Mouse (Mus musculus) T-helper 17 cell (primary cell): ENCODE data around the gene Ccdc184.

Source experiments
- in situ Hi-C, 2 experiments: fragments of 300-600 bp; cut with MboI, MseI; formaldehyde crosslinking; loops; 1 replicate in 1 of 2; 2 replicates in 1 of 2; pipeline ENCODE4 v1.15.1; 2025; ENCODE audit warnings: high pct_unique_total_duplicates in 2 of 2

Ccdc184 gene

DNA sequence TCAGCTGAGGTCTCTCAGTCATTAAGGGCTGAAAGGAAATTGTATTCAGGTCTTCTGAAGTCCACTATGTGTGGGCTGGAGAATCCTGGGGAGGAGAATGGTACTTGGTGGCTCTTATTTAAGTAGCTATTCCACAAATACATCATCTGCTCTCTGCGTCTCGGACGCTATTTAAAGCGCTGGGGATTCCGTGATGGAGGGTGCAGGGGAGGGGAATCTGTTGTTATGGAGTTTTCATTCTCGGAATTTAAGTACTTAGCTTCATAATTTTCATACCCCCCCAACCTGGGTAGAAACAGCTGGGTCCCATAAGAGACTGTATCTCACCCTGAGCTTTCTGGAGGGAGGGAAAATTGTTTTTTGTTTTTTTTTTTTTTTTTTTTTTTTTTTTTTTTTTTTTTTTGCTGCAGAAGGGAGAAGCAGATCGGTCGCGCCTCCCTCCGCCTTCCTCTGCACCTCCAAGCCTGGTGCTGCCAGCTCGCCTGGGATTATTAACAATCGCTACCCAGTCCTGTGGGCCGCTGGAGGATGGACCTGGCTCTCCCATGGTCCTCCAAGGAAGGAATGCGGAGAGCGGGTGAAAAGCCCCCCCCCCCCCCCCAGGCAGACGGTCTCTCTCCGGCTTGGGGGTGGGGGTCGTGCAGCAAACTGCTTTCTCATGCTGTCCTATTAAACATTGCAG is at the start of gene Ccdc184:
TSS of gene Ccdc184 (plus strand) at position 196 of the 682 bp plus-strand sequence.
- in situ Hi-C loops = loop anchor here in 1 of 2 experiments (5.0 kb wide), 1 partner anchor 200 kb away; no protein-coding TSS in a partner anchor

DNA sequence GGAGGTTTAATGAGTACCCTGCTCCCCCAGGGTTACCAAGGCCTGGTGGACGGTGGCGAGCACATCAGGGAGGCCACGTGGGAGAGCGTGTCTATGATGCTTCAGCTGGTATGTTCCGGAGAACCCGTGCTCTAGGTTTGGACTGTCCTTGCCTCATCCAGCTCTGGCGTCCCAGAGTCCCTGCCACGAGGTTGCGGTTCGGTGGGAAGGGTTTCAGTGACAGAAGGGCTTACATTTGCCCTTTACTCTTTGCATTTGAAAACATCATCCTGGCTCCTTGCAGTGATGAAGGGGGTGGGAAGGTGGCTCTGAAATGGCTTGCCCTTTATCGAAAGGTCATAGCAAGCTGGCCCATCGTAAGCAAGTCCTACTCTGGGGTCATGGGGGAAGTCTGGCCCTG is 47.6 kb upstream of the Ccdc184 start:
- in situ Hi-C loops = no loop called here

DNA sequence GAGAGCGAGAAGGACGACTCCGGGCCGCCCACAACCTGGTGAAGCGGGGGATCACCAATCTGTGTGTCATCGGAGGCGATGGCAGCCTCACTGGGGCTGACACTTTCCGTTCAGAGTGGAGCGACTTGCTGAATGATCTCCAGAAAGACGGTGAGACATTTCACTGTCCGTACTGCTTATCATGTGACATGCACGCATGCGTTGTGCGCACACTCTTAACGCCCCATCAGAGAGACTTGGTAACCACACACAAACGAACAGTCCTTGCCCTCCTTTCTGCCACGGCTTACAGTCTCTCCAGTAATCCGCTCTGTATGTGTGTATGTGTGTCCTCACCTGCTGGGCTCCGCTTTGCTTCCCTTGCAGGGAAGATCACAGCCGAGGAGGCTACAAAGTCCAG is 46.1 kb upstream of the Ccdc184 start:
- in situ Hi-C loops = no loop called here

DNA sequence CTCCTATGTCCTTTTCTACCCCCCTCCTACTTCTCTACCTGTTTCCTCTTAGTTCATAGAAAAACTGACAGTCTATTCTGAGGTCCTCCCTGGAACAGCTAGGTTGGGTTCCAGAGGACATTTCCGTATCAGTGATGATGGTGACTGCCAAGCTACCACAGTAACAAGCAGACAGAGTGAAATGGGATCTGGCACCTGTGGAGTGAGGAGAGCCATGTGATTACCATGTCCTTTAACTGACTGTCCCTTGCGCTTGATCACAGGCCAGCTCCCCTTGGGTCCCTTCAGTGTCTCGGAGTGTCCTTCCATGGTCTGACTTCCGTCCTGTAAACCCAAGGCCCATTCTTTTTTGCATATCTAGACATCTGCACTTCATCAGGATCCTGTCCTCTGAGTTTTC is 36.0 kb upstream of the Ccdc184 start:
- in situ Hi-C loops = no loop called here

DNA sequence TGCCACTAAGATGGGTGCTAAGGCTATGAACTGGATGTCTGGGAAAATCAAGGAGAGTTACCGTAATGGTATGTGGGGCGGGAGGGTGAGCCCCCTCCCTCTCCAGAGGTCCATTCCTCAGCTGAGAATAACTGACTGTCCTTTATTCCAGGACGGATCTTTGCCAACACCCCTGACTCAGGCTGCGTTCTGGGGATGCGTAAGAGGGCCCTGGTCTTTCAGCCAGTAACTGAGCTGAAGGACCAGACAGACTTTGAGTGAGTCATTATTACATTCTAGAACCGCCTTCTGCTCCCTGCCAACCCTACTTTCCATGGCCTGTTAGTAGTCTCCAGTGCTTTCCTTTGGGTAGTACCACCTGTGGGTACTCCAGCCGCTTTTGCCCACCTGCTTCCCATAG is 35.5 kb upstream of the Ccdc184 start:
- in situ Hi-C loops = no loop called here

DNA sequence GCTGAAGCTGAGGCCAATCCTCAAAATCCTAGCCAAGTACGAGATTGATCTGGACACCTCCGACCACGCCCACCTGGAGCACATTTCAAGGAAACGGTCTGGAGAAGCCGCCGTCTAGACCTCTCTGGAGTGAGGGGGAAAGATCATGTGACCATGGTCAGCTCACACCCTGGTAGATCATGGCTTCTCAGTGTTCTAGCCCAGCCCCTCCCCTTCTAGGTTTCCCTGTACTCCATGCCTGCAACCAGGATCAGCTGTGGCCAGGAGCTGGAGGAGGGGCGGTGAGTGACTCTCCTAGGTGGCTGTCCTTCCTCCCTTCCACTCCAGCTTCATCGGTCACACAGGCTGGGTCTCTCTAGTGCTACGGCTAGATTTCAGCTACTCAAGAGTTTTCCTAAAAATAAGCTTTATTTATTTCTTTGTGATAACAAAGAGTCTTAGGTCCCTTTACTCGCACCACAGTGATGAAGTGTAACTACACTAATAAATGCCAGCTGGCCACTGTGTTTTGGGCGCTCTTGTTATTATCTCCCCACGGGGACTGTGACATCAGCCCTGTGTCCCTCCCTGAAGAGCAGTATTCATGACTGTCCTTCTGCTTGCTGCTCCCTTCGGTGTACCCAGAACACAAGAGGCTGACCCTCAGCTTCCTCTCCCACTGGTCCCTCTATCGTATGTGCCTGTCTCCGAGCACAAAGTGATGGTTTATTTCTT is 34.9 kb upstream of the Ccdc184 start:
- in situ Hi-C loops = no loop called here

DNA sequence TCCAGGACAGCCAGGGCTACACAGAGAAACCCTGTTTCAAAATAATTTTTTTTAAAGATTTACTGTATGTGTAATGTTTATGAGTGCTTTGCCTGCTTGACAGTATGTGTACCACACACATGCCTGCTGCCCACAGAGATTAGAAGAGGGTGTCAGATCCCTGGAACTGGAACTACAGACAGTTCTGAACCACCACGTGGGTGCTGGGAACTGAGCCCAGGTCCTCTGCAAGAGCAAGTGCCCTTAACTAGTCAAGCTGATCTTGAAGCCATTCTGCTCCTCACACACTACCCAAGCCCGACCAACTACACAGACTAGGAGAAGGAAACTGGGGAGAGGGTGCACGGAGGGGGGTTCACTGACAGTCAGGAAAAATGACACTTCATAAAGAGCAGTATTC is 33.5 kb upstream of the Ccdc184 start:
- in situ Hi-C loops = no loop called here

DNA sequence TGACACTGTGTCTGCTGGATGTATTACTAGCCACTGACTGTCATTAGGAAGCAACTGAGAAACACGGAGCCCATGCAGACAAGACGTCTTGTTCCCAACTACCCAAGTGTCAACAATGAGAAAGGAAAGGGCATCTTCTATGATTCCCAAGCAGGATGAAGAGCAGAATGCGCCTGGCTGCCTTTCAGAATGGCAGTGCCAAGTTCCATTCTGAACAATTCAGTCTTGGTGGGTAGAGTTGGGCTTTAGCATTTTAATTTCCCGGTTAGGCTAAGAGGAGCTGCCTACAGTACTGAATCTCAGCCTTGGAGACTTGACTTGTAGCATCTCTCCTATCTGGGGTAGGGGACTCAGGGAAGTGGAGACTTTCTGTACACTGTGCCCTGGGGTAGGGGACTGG is 32.9 kb upstream of the Ccdc184 start:
- in situ Hi-C loops = no loop called here

DNA sequence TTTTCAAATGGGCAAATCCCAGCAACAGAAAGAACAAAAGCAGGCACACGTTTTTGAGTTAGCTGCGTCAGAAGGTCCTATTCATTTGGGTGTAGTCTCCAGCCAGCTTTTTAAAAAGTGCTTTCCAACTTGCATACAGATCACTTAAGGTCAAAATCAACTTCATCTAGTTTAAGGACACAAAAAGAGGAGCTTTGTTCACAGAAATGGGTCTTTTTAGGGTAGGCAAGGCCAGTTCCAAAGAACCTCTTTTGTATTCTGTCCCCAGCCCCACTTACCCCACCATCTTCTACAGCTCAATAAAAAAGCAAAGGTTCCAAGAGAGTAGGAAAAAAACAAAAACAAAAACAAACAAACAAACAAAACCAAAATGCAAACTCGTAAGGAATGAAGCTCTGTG is 32.3 kb upstream of the Ccdc184 start:
- in situ Hi-C loops = no loop called here

DNA sequence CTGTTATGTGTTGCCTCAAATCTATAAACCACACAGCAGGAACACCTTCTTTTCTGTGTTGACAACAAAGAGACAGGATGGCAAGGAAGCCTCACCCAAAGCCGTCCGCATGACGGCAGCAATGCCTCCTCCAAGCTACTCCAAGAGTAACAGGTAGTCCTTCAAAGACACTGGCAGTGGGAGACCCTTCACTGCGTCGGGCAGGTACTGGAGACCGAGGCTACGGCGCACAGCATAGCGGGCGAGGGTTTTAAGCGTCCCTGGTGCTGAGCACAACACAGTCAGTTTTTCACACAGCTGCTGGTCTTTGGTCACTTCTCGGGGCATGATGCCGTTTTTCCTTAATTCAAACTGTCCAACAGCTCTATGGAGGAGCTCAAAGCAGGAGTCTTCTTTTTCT is 31.3 kb upstream of the Ccdc184 start:
- in situ Hi-C loops = no loop called here

DNA sequence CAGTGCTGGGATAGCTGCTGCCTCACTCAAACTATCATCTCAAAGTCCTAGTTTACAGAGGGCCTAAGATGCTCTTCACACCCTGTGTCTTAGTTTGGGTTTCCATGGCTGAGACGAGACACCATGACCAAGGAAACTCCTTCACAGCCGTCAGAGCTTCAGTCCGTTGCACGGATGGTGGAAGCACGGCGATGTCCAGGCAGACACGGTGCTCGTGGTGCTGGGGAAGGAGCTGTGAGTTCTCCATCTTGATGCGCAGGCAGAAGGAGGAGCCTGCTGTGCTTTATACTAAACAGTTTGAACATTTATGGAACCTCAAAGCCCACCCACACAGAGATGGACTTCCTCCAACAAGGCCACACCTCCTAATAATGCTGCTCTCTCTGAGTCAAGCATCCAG is 30.1 kb upstream of the Ccdc184 start:
- in situ Hi-C loops = no loop called here

DNA sequence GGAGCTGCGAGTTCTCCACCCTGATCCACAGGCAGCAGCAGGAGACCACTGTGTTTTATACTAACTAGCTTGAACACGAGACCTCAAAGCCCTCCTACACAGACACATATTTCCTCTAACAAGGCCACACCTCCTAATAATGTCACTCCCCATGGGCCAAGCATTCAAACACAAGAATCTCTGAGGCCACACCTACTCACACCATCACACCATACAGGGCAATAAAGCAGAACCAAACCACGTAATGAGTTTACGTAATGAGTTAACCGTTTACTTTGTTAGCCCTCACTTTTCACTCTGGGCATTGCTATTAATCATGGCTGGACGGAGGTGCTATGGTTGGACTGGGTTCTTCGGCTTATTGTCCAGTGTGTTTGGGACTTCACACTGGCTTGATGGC is 27.2 kb upstream of the Ccdc184 start:
- in situ Hi-C loops = loop anchor here in 1 of 2 experiments (10.0 kb wide), 1 partner anchor 1835 kb away; the partner anchor contains the start of gene Larp4

DNA sequence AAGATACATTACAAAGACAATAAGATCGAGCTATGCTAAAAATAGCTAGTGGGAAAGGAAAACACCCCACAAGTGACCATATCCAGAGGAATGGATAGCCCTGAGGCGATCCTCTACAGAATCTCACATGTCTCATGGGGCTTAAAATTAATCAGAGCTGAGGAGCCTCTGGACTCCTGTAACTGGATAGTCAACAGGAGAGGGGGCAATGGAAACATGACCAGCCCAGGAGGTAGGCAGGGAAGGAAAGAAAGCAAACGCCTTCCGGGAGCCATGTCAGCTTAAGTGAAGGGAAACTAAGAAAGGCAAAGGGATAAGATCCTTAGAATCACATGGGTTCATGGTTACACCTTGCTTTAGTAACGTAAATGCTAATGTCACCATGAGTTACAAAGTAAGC is 26.1 kb upstream of the Ccdc184 start:
- in situ Hi-C loops = loop anchor here in 1 of 2 experiments (10.0 kb wide), 1 partner anchor 1834 kb away; the partner anchor contains the start of gene Larp4

DNA sequence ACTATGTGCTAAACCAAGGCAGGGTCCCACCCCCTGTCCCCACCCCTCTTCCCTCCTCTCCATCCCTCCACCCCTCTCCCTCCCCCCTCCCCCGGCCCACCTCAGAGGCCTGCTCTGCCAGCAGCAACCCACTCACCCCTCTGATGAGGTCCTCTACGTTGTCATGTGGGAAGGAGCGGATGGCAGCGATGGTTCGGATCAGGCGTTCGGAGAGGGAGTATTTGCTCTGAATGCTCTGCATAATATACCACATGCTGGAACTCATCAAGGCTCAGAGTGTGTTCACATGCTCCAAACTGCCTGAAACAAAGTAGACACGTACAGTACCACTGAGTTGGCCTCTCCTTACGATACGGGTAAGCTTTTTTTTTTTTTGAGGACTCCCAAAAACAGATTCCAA is 24.4 kb upstream of the Ccdc184 start:
- in situ Hi-C loops = loop anchor here in 1 of 2 experiments (10.0 kb wide), 1 partner anchor 1832 kb away; the partner anchor contains the start of gene Larp4

DNA sequence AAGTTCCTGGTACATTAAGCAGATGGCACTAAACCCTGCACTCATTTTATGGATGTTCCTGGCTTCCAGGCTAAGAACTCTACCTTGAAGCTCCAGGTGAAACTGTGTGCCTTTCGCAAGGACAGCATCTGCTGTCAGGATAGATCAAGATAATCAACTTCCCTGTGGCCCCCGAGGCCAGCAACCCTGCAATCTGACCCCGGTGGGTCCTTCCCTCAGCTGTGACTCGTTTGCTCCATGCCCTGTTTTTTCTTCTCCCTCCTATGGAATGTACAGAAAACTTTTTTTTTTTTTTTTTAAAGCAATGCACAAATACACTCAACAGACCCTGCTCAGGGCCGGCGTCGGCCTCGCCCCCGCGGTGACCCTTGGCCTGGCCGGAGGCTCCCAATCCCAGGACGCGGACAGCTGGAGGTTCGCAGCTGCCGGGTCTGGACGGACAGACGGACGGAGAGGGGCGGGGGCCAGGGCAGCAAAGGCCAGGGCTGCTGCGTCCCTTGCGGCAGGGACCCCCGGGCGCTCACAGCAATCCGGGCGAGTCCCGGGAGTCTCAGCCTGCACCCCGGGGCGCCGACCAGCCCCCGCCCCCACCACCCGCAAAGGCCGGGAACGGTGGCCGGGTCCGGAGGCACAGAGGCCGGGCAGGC is 22.0 kb upstream of the Ccdc184 start:
- in situ Hi-C loops = loop anchor here in 1 of 2 experiments (5.0 to 10.0 kb wide), 2 partner anchors 53 to 1830 kb away; partner anchors contain the start of genes Larp4, Pfkm and Senp1

DNA sequence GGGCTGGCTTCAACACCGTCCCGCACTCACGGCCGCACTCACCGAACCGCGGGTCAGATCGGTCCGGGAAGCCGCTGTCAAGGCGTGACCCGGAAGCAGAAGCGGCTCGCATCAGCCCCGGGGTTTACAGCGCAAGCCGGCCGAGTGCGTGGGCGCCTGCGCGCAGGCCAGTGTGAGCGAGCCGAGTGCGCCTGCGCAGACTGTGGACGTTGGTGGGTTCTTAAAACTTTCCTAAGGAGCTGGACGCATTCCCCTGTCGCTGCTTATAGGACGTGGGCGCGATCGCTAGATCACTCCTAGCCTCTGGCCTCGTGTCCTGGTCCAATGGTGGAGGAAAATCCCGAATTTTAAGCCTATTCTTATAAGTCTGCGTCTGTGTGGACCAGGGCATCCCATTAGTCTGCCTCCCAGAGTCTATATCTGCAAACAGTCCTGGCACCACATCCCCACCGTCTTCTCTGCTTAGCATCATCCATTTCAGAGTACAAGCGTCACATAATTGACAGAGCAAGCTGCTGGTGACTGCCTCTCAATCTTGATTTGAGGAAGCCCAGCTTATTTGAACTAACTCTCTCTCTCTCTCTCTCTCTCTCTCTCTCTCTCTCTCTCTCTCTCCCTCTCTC is 21.3 kb upstream of the Ccdc184 start:
- in situ Hi-C loops = loop anchor here in 1 of 2 experiments (5.0 to 10.0 kb wide), 2 partner anchors 53 to 1829 kb away; partner anchors contain the start of genes Larp4, Pfkm and Senp1

DNA sequence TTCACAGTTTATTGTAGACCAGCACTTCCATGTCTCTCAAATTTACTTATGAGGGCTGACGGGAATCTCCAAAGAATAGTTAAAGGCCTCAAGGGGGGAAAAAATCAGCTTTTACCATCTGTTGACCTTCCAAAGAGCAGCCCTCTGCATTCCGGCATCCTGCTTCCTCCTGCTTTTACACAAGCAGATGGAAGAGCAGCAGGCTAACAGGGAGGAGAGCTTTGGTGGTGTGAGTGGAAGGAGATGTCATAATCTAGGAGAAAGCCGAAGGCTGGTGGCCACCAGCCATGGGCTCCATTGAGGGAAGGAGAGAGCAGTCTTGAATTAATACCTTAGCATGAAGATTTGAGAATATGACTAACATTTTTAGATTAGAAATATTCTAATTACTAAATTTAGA is 18.6 kb upstream of the Ccdc184 start:
- in situ Hi-C loops = loop anchor here in 1 of 2 experiments (5.0 to 10.0 kb wide), 2 partner anchors 56 to 1826 kb away; partner anchors contain the start of genes Larp4, Pfkm and Senp1

DNA sequence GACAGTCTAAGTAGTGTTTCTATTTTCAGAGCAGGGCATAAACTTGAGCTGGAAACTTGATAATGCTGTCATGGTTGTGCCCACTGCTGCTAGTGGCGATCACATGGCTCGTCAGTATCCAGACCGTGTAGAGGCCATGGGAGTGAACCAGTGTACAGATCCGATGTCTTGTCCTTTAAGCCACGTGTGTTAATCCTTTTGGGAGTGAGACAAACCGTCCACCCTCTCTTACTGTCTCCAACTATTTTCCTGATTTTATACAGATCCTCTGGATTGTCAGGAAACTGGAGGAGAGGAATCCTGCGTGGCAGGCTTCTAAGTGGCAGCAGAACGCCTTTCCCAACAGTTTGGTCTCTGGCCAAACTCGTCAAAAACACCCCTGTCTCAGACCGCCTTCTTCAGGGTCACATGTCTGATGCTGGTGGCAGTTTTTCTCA is 17.8 kb upstream of the Ccdc184 start:
- in situ Hi-C loops = loop anchor here in 1 of 2 experiments (5.0 to 10.0 kb wide), 2 partner anchors 57 to 1826 kb away; partner anchors contain the start of genes Larp4, Pfkm and Senp1

DNA sequence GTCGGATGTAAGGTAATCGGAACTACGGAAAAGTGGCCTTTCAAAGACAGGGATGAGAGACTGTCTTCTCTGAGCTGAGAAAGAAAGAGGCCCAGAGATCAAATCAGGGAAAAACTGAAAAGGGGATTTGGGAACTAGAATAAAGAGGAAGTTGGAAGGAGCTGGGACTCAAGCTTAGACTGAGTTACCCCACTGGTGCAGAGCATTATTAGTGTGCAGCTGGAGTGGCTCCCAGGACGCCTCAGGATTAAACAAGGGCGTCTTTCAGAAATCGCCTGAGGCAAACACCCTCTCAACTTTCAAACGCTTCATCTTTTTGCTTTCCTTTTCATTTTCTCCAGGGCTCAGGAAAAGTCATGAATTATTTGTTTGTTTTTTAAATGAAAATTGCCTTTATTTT is 14.0 kb upstream of the Ccdc184 start:
- in situ Hi-C loops = loop anchor here in 1 of 2 experiments (5.0 to 10.0 kb wide), 2 partner anchors 61 to 448 kb away; partner anchors contain the start of genes Pfkm, Rpap3 and Senp1

DNA sequence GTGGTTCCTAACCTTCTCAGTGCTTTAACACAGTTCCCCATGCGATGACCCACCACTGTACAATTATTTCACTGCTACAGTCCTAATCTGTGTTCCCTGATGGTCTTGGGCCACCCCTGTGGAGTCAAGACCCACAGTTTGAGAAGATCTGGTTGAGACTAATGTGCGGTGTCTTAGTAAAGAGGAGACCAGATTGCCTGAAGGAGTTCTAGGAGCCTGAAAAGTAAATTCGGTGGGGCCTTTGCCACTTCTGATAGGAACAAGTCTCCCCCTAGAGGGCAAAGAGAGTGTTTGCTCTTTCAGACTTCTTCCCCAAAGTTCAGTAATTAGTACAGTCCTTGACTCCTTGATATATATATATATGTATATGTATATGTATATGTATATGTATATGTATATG is 13.3 kb upstream of the Ccdc184 start:
- in situ Hi-C loops = loop anchor here in 1 of 2 experiments (5.0 to 10.0 kb wide), 2 partner anchors 61 to 449 kb away; partner anchors contain the start of genes Pfkm, Rpap3 and Senp1

DNA sequence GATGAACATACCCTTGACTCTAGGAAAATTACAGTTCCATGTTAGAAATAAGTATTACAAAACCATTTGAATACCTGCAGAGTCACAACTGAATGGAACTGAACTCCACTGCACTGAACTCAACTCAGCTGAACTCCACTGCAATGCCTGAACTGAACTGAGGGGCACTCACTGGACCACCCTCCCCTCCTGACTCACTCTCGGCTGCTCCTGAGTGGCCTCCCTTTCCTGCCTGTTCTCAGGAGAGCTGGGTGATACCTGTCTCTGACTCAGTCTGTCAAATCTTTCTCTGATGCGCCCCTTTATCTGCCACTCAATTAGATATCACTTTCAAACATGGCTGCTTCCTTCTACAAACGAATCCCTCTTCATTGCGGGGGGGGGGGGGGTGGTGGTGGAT is 12.8 kb upstream of the Ccdc184 start:
- in situ Hi-C loops = loop anchor here in 1 of 2 experiments (5.0 to 10.0 kb wide), 2 partner anchors 62 to 449 kb away; partner anchors contain the start of genes Pfkm, Rpap3 and Senp1
